In genomic region chr17:36206846-36207245, GRCm38 (mm10) we compare ENCODE assay signal across 31 mouse cellular contexts. TPM values are rescaled to one million over a fixed set of nuclear protein-coding genes. Genes with fewer than 3 reads are reported as not detected.
A peak's percentile ranks its signal among the peaks of the same experiment; 100 is the strongest.
DNase-seq lines count a peak whose midpoint lies in the region; ATAC-seq lines count a peak whose summit lies in the region.
"Had no signal": no experiment of that assay in that cellular context is flagged by ENCODE, and none has a peak within 500 bp of the region (broad histone marks: within the 10 kb centered on the region; RNA-seq: fewer than 3 reads in every experiment).

No protein-coding gene starts in this region.

- peaks cover 71% of the 10 kb centered on the region for H3K27me3 ChIP-seq in neural tube, embryonic 15.5 days (replicated peaks)

- 0 out of 2 replicates have a peak, but pooled peaks have one; percentile 45 for ATAC-seq in megakaryocyte progenitor cell, adult 5-6 weeks (replicated peaks; ENCODE audit: poor library complexity)
- no peak for ATAC-seq in neural tube, embryonic 15.5 days (ENCODE audit: low FRiP score)
- ATAC-seq: forebrain, embryonic 15.5 days; hindbrain, embryonic 16.5 days had no signal

- no peaks in the 10 kb centered on the region for H3K36me3 ChIP-seq in neural tube, embryonic 15.5 days
- H3K36me3 ChIP-seq: embryonic facial prominence, embryonic 10.5 days; embryonic facial prominence, embryonic 13.5 days; forebrain, embryonic 12.5 days; forebrain, embryonic 15.5 days; G1E; heart, embryonic 12.5 days; heart, embryonic 15.5 days; hindbrain, embryonic 10.5 days; hindbrain, embryonic 13.5 days; intestine, embryonic 15.5 days had no signal

- no peak overlapping the region for H3K4me2 ChIP-seq in neural tube, embryonic 15.5 days

- peaks cover 11% of the 10 kb centered on the region for H3K4me1 ChIP-seq in neural tube, embryonic 15.5 days

- H3K9ac ChIP-seq in neural tube, embryonic 15.5 days (replicated peaks) = no peak overlapping the region
- H3K9ac ChIP-seq: embryonic facial prominence, embryonic 13.5 days; forebrain, embryonic 12.5 days; forebrain, embryonic 15.5 days; heart, embryonic 12.5 days; heart, embryonic 15.5 days; intestine, embryonic 15.5 days had no signal

- peak; percentile 5 for DNase-seq in embryo, embryonic 11 days
- no peak for DNase-seq in embryo, embryonic 9.5 days (ENCODE audit: extremely low spot score)
- DNase-seq in thymus, postnatal 4 days = peak; percentile 5
- no peak for DNase-seq in thymus, postnatal 14 days
- DNase-seq: adrenal gland, adult 8-10 months; adrenal gland, postnatal 25 days; B cell, adult 2 months; cerebellum, adult 18-20 months; cerebellum, adult 9-10 months; cerebellum, postnatal 14 days; gastrocnemius, postnatal 25 days; heart, postnatal 10 days; heart, postnatal 36 days had no signal

- no peak overlapping the region for H3K27ac ChIP-seq in neural tube, embryonic 15.5 days (replicated peaks)
- H3K27ac ChIP-seq: embryonic facial prominence, embryonic 10.5 days; embryonic facial prominence, embryonic 13.5 days; forebrain, embryonic 12.5 days; forebrain, embryonic 15.5 days; heart, embryonic 15.5 days; hindbrain, embryonic 10.5 days; hindbrain, embryonic 13.5 days; intestine, embryonic 15.5 days had no signal

- H3K9me3 ChIP-seq in neural tube, embryonic 15.5 days (replicated peaks) = no peaks in the 10 kb centered on the region
- H3K9me3 ChIP-seq: embryonic facial prominence, embryonic 10.5 days; embryonic facial prominence, embryonic 13.5 days; forebrain, embryonic 12.5 days; forebrain, embryonic 15.5 days; G1E; heart, embryonic 12.5 days; heart, embryonic 15.5 days; hindbrain, embryonic 10.5 days; hindbrain, embryonic 13.5 days; intestine, embryonic 15.5 days had no signal

- H3K4me3 ChIP-seq in neural tube, embryonic 15.5 days (replicated peaks) = no peak overlapping the region
- H3K4me3 ChIP-seq: erythroblast, embryonic 14.5 days had no signal

RNA-seq across cellular contexts. Expression of gene H2-T3, which starts 16.8 kb away (rescaled TPM):
- total RNA-seq in megakaryocyte progenitor cell, adult 5-6 weeks (2015) = not detected in 2 replicates
- total RNA-seq in megakaryocyte progenitor cell, adult 5-6 weeks (2017) = not detected in 2 replicates
- polyA plus RNA-seq in neural tube, embryonic 15.5 days (2015; fragmentation: Nextera tagmentation; extraction: Ambion mirVana) = 0.57 TPM in 1 of 2 replicates, not detected in the other
- total RNA-seq: adrenal gland, adult 8-10 months; adrenal gland, postnatal 25 days; CH12.LX; gastrocnemius, adult 8-10 months; gastrocnemius, postnatal 25 days; heart, adult 8-10 months; heart, postnatal 36 days had no signal
- polyA plus RNA-seq: embryonic facial prominence, embryonic 10.5 days; embryonic facial prominence, embryonic 13.5 days; erythroblast, embryonic 14.5 days; forebrain, embryonic 12.5 days; forebrain, embryonic 15.5 days; G1E; gonadal fat pad, adult 2 months; heart, embryonic 12.5 days; heart, embryonic 15.5 days; hindbrain, embryonic 10.5 days; hindbrain, embryonic 13.5 days; hindbrain, embryonic 16.5 days had no signal

RNA-seq across cellular contexts. Expression of gene Gm8909, which starts 38.5 kb away (rescaled TPM):
- not detected in 2 replicates for total RNA-seq in megakaryocyte progenitor cell, adult 5-6 weeks (2015)
- not detected in 2 replicates for total RNA-seq in megakaryocyte progenitor cell, adult 5-6 weeks (2017)
- not detected in 2 replicates for polyA plus RNA-seq in neural tube, embryonic 15.5 days (2015; fragmentation: Nextera tagmentation; extraction: Ambion mirVana)
- total RNA-seq: adrenal gland, postnatal 25 days; G1E; gastrocnemius, adult 8-10 months; gastrocnemius, postnatal 25 days; heart, adult 8-10 months; heart, postnatal 36 days had no signal
- polyA plus RNA-seq: embryonic facial prominence, embryonic 10.5 days; embryonic facial prominence, embryonic 13.5 days; erythroblast, embryonic 14.5 days; forebrain, embryonic 12.5 days; forebrain, embryonic 15.5 days; G1E; heart, embryonic 12.5 days; hindbrain, embryonic 13.5 days; hindbrain, embryonic 16.5 days had no signal

RNA-seq across cellular contexts. Expression of gene Rpp21, which starts 51.0 kb away (rescaled TPM):
- total RNA-seq in megakaryocyte progenitor cell, adult 5-6 weeks (2015) = 48.6 and 56.3 TPM in 2 replicates
- total RNA-seq in megakaryocyte progenitor cell, adult 5-6 weeks (2017) = 25.9 and 50.6 TPM in 2 replicates
- polyA plus RNA-seq in neural tube, embryonic 15.5 days (2015; fragmentation: Nextera tagmentation; extraction: Ambion mirVana) = 140 and 149 TPM in 2 replicates

Comparison
In these comparisons a context has a peak if more than half of its experiments do, and no peak if none do; other contexts are left out.
1. DNase-seq: peak in embryo, embryonic 11 days (single experiment) and thymus, postnatal 4 days (single experiment); none in embryo, embryonic 9.5 days (single experiment) and thymus, postnatal 14 days (single experiment).